27 mouse cellular contexts compared by ENCODE assay signal in the genomic region with DNA sequence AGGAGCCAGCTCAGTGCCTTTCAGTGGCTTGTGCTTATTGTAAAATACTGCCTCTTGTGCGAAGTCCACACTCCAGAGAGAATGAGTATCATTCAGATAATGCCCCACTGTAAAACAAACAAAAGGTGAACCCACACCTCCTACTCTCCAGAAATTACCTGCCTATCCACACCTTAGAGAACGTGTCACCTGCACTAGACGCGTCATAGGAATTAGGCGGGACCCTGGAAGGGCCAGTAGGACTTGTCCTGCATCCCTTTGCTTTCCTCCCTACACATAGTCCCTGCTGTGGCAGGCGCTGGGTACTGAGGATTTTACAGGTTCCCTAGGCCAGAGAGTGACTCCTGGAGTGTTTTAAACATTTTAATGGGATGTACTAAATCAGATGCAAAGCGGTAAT. TPM values are rescaled to one million over a fixed set of nuclear protein-coding genes. Genes with fewer than 3 reads are reported as not detected.
DNase-seq lines count a peak whose midpoint lies in the region; ATAC-seq and TF ChIP-seq lines count a peak whose summit lies in the region.
"Had no signal": no experiment of that assay in that cellular context is flagged by ENCODE, and none has a peak within 500 bp of the region (broad histone marks: within the 10 kb centered on the region; RNA-seq: fewer than 3 reads in every experiment).

A gene (minus strand): TSS at position 101 of the 400 bp plus-strand sequence.

- no peak for TF ChIP-seq EP300 in stomach, postnatal 0 days (optimal IDR thresholded peaks at IDR 0.05)

- no peaks in the 10 kb centered on the region for H3K27me3 ChIP-seq in limb, embryonic 15.5 days
- H3K27me3 ChIP-seq in limb, embryonic 10.5 days (ENCODE audit: low read depth, poor library complexity, severe bottlenecking): no peaks in the 10 kb centered on the region
- H3K27me3 ChIP-seq in intestine, embryonic 16.5 days (replicated peaks; ENCODE audit: control insufficient read depth, insufficient read depth, low read length): no peaks in the 10 kb centered on the region
- no peaks in the 10 kb centered on the region for H3K27me3 ChIP-seq in stomach, postnatal 0 days (ENCODE audit: control insufficient read depth, insufficient read depth, low read length)
- no peaks in the 10 kb centered on the region for H3K27me3 ChIP-seq in cerebellum, adult 2 months (ENCODE audit: control insufficient read depth, insufficient read depth, low read length)
- H3K27me3 ChIP-seq: embryonic facial prominence, embryonic 12.5 days; forebrain, embryonic 13.5 days; forebrain, embryonic 15.5 days had no signal

- H3K9ac ChIP-seq in limb, embryonic 15.5 days: no peak within 1 kb of the TSS
- H3K9ac ChIP-seq in intestine, embryonic 16.5 days (ENCODE audit: low read depth, low read length): no peak within 1 kb of the TSS
- no peak within 1 kb of the TSS for H3K9ac ChIP-seq in stomach, postnatal 0 days (ENCODE audit: low read length)
- H3K9ac ChIP-seq: embryonic facial prominence, embryonic 12.5 days; forebrain, embryonic 13.5 days; forebrain, embryonic 15.5 days; forebrain, postnatal 0 days had no signal

- H3K4me3 ChIP-seq in limb, embryonic 15.5 days: no peak within 1 kb of the TSS; the same call in 1 of the 2 replicates
- no peak within 1 kb of the TSS for H3K4me3 ChIP-seq in limb, embryonic 10.5 days
- H3K4me3 ChIP-seq in intestine, embryonic 16.5 days (ENCODE audit: low read length): no peak within 1 kb of the TSS
- H3K4me3 ChIP-seq in stomach, postnatal 0 days (ENCODE audit: low read depth, low read length): no peak within 1 kb of the TSS
- no peak within 1 kb of the TSS for H3K4me3 ChIP-seq in cerebellum, adult 2 months (replicated peaks; ENCODE audit: insufficient read depth, low read depth, low read length)
- H3K4me3 ChIP-seq: embryonic facial prominence, embryonic 12.5 days; forebrain, embryonic 13.5 days; forebrain, embryonic 15.5 days had no signal

- no peak for ATAC-seq in limb, embryonic 15.5 days (ENCODE audit: insufficient number of reproducible peaks, low FRiP score, low TSS enrichment, low read depth)
- peak; percentile 46; the same call in 1 of the 2 replicates for ATAC-seq in intestine, embryonic 16.5 days
- ATAC-seq in stomach, postnatal 0 days (ENCODE audit: low FRiP score, low TSS enrichment): no peak; the same call in 1 of the 2 replicates
- ATAC-seq: activated CD4-positive, CD25-positive, alpha-beta regulatory T cell, adult 4 months; forebrain, embryonic 13.5 days; forebrain, embryonic 15.5 days; forebrain, postnatal 0 days; Patski had no signal

- no peaks in the 10 kb centered on the region for H3K4me1 ChIP-seq in limb, embryonic 15.5 days
- H3K4me1 ChIP-seq in limb, embryonic 10.5 days: no peaks in the 10 kb centered on the region
- no peaks in the 10 kb centered on the region for H3K4me1 ChIP-seq in intestine, embryonic 16.5 days (ENCODE audit: control insufficient read depth, insufficient read depth, low read length)
- H3K4me1 ChIP-seq in stomach, postnatal 0 days (replicated peaks; ENCODE audit: control insufficient read depth, insufficient read depth): no peaks in the 10 kb centered on the region
- no peaks in the 10 kb centered on the region for H3K4me1 ChIP-seq in cerebellum, adult 2 months (ENCODE audit: control insufficient read depth, insufficient read depth, low read length)
- H3K4me1 ChIP-seq: embryonic facial prominence, embryonic 12.5 days; forebrain, embryonic 13.5 days; forebrain, embryonic 15.5 days had no signal

- no peaks in the 10 kb centered on the region for H3K9me3 ChIP-seq in limb, embryonic 15.5 days
- no peaks in the 10 kb centered on the region for H3K9me3 ChIP-seq in limb, embryonic 10.5 days (replicated peaks)
- H3K9me3 ChIP-seq in intestine, embryonic 16.5 days (ENCODE audit: control insufficient read depth, low read length): no peaks in the 10 kb centered on the region
- no peaks in the 10 kb centered on the region for H3K9me3 ChIP-seq in stomach, postnatal 0 days (ENCODE audit: control insufficient read depth, low read length)
- H3K9me3 ChIP-seq: embryonic facial prominence, embryonic 12.5 days; forebrain, embryonic 13.5 days; forebrain, embryonic 15.5 days had no signal

- H3K4me2 ChIP-seq in limb, embryonic 15.5 days: no peak within 1 kb of the TSS
- no peak within 1 kb of the TSS for H3K4me2 ChIP-seq in intestine, embryonic 16.5 days (ENCODE audit: low read depth, low read length)
- no peak within 1 kb of the TSS for H3K4me2 ChIP-seq in stomach, postnatal 0 days (replicated peaks; ENCODE audit: low read depth)
- H3K4me2 ChIP-seq: embryonic facial prominence, embryonic 12.5 days; forebrain, embryonic 13.5 days; forebrain, embryonic 15.5 days had no signal

- H3K27ac ChIP-seq in limb, embryonic 15.5 days: peak within 1 kb of the TSS; percentile 71
- H3K27ac ChIP-seq in limb, embryonic 10.5 days: no peak within 1 kb of the TSS
- no peak within 1 kb of the TSS for H3K27ac ChIP-seq in intestine, embryonic 16.5 days (ENCODE audit: low read length)
- peak within 1 kb of the TSS; percentile 37; the same call in 1 of the 2 replicates for H3K27ac ChIP-seq in stomach, postnatal 0 days (replicated peaks)
- H3K27ac ChIP-seq in cerebellum, adult 2 months (ENCODE audit: insufficient read depth, low read length): no peak within 1 kb of the TSS
- H3K27ac ChIP-seq: embryonic facial prominence, embryonic 12.5 days; forebrain, embryonic 13.5 days; forebrain, embryonic 15.5 days had no signal

- no peak for TF ChIP-seq CTCF in stomach, postnatal 0 days (IDR thresholded peaks at IDR 0.05; ENCODE audit: low read depth)
- TF ChIP-seq CTCF in cerebellum, adult 2 months (IDR thresholded peaks at IDR 0.05; ENCODE audit: borderline replicate concordance, insufficient read depth, low read depth, low read length): no peak

- 66% methylated on average over 7 of the region's 7 CpGs for WGBS in limb, embryonic 15.5 days
- 85% methylated on average over 7 of the region's 7 CpGs for WGBS in limb, embryonic 10.5 days
- WGBS in intestine, embryonic 16.5 days: 69% methylated on average over 7 of the region's 7 CpGs
- WGBS in stomach, postnatal 0 days: 66% methylated on average over 7 of the region's 7 CpGs
- 90% methylated on average over 7 of the region's 7 CpGs for WGBS in cerebellum, adult 2 months

- peak; percentile 43 for DNase-seq in heart, adult 11 months
- DNase-seq in heart, adult 9 months (ENCODE audit: low spot score in 2 of 2): no peak
- DNase-seq in limb, embryonic 10.5 days (ENCODE audit: low spot score): no peak
- no peak for DNase-seq in stomach, postnatal 0 days (ENCODE audit: low spot score)
- no peak for DNase-seq in adrenal gland, adult 2 months
- no peak for DNase-seq in cerebellum, adult 2 months
- DNase-seq: adrenal gland, postnatal 10 days; adrenal gland, postnatal 36 days; cerebellum, adult 11-12 months; cerebellum, adult 8-10 months; cerebellum, adult 9-11 months; cerebellum, postnatal 14 days; cerebellum, postnatal 36 days; embryo, embryonic 11 days; forebrain, postnatal 0 days had no signal

- no peaks in the 10 kb centered on the region for H3K36me3 ChIP-seq in limb, embryonic 15.5 days
- H3K36me3 ChIP-seq in limb, embryonic 10.5 days: no peaks in the 10 kb centered on the region
- no peaks in the 10 kb centered on the region for H3K36me3 ChIP-seq in intestine, embryonic 16.5 days (ENCODE audit: control insufficient read depth, insufficient read depth, low read length)
- no peaks in the 10 kb centered on the region for H3K36me3 ChIP-seq in stomach, postnatal 0 days (ENCODE audit: control insufficient read depth, insufficient read depth, low read length)
- H3K36me3 ChIP-seq: embryonic facial prominence, embryonic 12.5 days; forebrain, embryonic 15.5 days had no signal

- TF ChIP-seq POLR2A in cerebellum, adult 2 months (IDR thresholded peaks at IDR 0.05; ENCODE audit: borderline replicate concordance, insufficient read depth, low read length): no peak

RNA-seq across cellular contexts. Expression of the gene that starts here (rescaled TPM):
- 7.1 and 7.7 TPM in 2 replicates for polyA plus RNA-seq in limb, embryonic 15.5 days (2015; fragmentation: Nextera tagmentation; extraction: Ambion mirVana)
- 0.04 TPM in 1 of 2 replicates, not detected in the other for polyA plus RNA-seq in limb, embryonic 10.5 days (2016; fragmentation: Nextera tagmentation; extraction: Ambion mirVana)
- polyA plus RNA-seq in intestine, embryonic 16.5 days (2015; fragmentation: Nextera tagmentation; extraction: Ambion mirVana): not detected in 2 replicates
- 8.3 and 8.8 TPM in 2 replicates for polyA plus RNA-seq in stomach, postnatal 0 days (2015; fragmentation: Nextera tagmentation; extraction: Ambion mirVana)
- not detected for total RNA-seq in adrenal gland, adult 2 months (2021)
- polyA plus RNA-seq in adrenal gland, adult 2 months (2012; rRNA removed): not detected in 2 replicates
- 0.02 and 0.06 TPM in 2 replicates for polyA plus RNA-seq in cerebellum, adult 2 months (2012; rRNA removed)
- total RNA-seq: adrenal gland, adult 18-20 months; adrenal gland, postnatal 36 days; common myeloid progenitor, adult 5-6 weeks; MEL had no signal
- polyA plus RNA-seq: C2C12; forebrain, embryonic 11.5 days; forebrain, embryonic 13.5 days; Patski had no signal

Comparison
In these comparisons a context has a peak if more than half of its experiments do, and no peak if none do; other contexts are left out.
1. H3K27ac ChIP-seq: peak in limb, embryonic 15.5 days (single experiment) and stomach, postnatal 0 days (single experiment); none in limb, embryonic 10.5 days (single experiment), intestine, embryonic 16.5 days (single experiment) and cerebellum, adult 2 months (single experiment).
2. Peak in ATAC-seq in intestine, embryonic 16.5 days; RNA of the gene not detected or under 1 TPM.